27 mouse cellular contexts compared by ENCODE assay signal in the genomic region with DNA sequence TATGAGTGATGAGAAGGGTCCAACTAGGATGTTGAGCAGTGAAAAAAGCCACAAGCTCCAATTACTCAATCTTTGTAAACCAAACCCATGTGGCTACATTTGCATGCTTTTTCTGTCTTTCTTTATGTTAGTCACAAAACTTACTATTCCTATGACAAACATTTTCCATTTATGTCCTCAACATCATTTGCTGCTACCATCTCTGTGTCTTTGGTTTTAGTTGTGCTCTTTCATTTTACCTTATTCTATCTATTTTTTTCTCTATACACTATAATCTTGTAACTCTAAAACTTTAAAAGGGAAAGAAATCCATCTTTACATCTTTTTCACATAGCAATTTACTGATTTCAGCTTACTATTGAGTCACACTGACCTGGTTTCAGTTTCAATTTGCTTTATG.
"Had no signal": no experiment of that assay in that cellular context is flagged by ENCODE, and none has a peak within 500 bp of the region (broad histone marks: within the 10 kb centered on the region; RNA-seq: fewer than 3 reads in every experiment).

No protein-coding gene starts in this region.

- H3K4me1 ChIP-seq: heart, embryonic 13.5 days; heart, embryonic 15.5 days; hindbrain, embryonic 13.5 days; hindbrain, embryonic 15.5 days; intestine, embryonic 15.5 days; kidney, embryonic 15.5 days; limb, embryonic 13.5 days; limb, embryonic 15.5 days; liver, embryonic 12.5 days had no signal

- H3K27me3 ChIP-seq: heart, embryonic 13.5 days; heart, embryonic 15.5 days; hindbrain, embryonic 13.5 days; hindbrain, embryonic 15.5 days; intestine, embryonic 15.5 days; kidney, embryonic 15.5 days; limb, embryonic 13.5 days; limb, embryonic 15.5 days; liver, embryonic 12.5 days had no signal

- H3K9me3 ChIP-seq: heart, embryonic 13.5 days; heart, embryonic 15.5 days; hindbrain, embryonic 13.5 days; hindbrain, embryonic 15.5 days; intestine, embryonic 15.5 days; kidney, embryonic 15.5 days; limb, embryonic 13.5 days; limb, embryonic 15.5 days; liver, embryonic 12.5 days had no signal

- H3K9ac ChIP-seq: heart, embryonic 13.5 days; heart, embryonic 15.5 days; hindbrain, embryonic 13.5 days; hindbrain, embryonic 15.5 days; intestine, embryonic 15.5 days; kidney, embryonic 15.5 days; limb, embryonic 13.5 days; limb, embryonic 15.5 days; liver, embryonic 12.5 days; liver, embryonic 14.5 days had no signal

- DNase-seq: gastrocnemius, postnatal 14 days; gastrocnemius, postnatal 36 days; heart, adult 11 months; heart, adult 2 months; heart, postnatal 14 days; heart, postnatal 36 days; kidney, adult 18-20 months; kidney, adult 9 months; kidney, postnatal 14 days; kidney, postnatal 36 days; layer of hippocampus, adult 9-11 months; layer of hippocampus, postnatal 36 days; left cerebral cortex, postnatal 4 days had no signal

- H3K4me2 ChIP-seq: heart, embryonic 11.5 days; heart, embryonic 13.5 days; heart, embryonic 15.5 days; hindbrain, embryonic 13.5 days; hindbrain, embryonic 15.5 days; intestine, embryonic 15.5 days; kidney, embryonic 15.5 days; limb, embryonic 13.5 days; limb, embryonic 15.5 days; liver, embryonic 12.5 days had no signal

- H3K36me3 ChIP-seq: heart, embryonic 13.5 days; heart, embryonic 15.5 days; hindbrain, embryonic 13.5 days; hindbrain, embryonic 15.5 days; intestine, embryonic 15.5 days; kidney, embryonic 15.5 days; limb, embryonic 13.5 days; limb, embryonic 15.5 days; liver, embryonic 12.5 days had no signal

- H3K27ac ChIP-seq: heart, adult 2 months; heart, embryonic 13.5 days; heart, embryonic 15.5 days; hindbrain, embryonic 13.5 days; hindbrain, embryonic 15.5 days; intestine, embryonic 15.5 days; kidney, embryonic 15.5 days; kidney, postnatal 0 days; limb, embryonic 13.5 days; limb, embryonic 15.5 days; liver, embryonic 12.5 days; liver, embryonic 14.5 days had no signal

- H3K4me3 ChIP-seq: heart, adult 2 months; heart, embryonic 13.5 days; heart, embryonic 15.5 days; hindbrain, embryonic 13.5 days; hindbrain, embryonic 15.5 days; intestine, embryonic 15.5 days; kidney, embryonic 15.5 days; limb, embryonic 13.5 days; limb, embryonic 15.5 days; liver, embryonic 12.5 days had no signal

- ATAC-seq: inflammation-experienced regulatory T-cells, adult 6 months; intestine, embryonic 15.5 days; intestine, postnatal 0 days; liver, embryonic 12.5 days had no signal
